8 mouse cellular contexts compared by ENCODE assay signal in genomic region chr13:23436861-23437822, GRCm38 (mm10). TPM values are rescaled to one million over a fixed set of nuclear protein-coding genes. Genes with fewer than 3 reads are reported as not detected.
DNase-seq lines count a peak whose midpoint lies in the region; ATAC-seq and TF ChIP-seq lines count a peak whose summit lies in the region.

No protein-coding gene starts in this region.

- peak overlapping the region; percentile 51 for H3K9ac ChIP-seq in forebrain, postnatal 0 days
- H3K9ac ChIP-seq in intestine, embryonic 14.5 days (ENCODE audit: low read length) = peak overlapping the region; percentile 58
- H3K9ac ChIP-seq in limb, embryonic 15.5 days = peak overlapping the region; percentile 38
- peak overlapping the region; percentile 52 for H3K9ac ChIP-seq in midbrain, embryonic 15.5 days

- WGBS in forebrain, postnatal 0 days = 1% methylated on average over 32 of the region's 32 CpGs
- under 1% methylated on average over 32 of the region's 32 CpGs for WGBS in intestine, embryonic 14.5 days
- WGBS in limb, embryonic 15.5 days = under 1% methylated on average over 32 of the region's 32 CpGs
- under 1% methylated on average over 32 of the region's 32 CpGs for WGBS in midbrain, embryonic 15.5 days

- H3K36me3 ChIP-seq in forebrain, postnatal 0 days (ENCODE audit: insufficient read depth) = no peaks in the 10 kb centered on the region
- no peaks in the 10 kb centered on the region for H3K36me3 ChIP-seq in intestine, embryonic 14.5 days (ENCODE audit: control insufficient read depth, insufficient read depth, low read length)
- H3K36me3 ChIP-seq in limb, embryonic 15.5 days = no peaks in the 10 kb centered on the region
- no peaks in the 10 kb centered on the region for H3K36me3 ChIP-seq in midbrain, embryonic 15.5 days (replicated peaks)

- H3K4me2 ChIP-seq in forebrain, postnatal 0 days (ENCODE audit: low read depth) = peak overlapping the region; percentile 66
- peak overlapping the region; percentile 68 for H3K4me2 ChIP-seq in intestine, embryonic 14.5 days (ENCODE audit: low read length)
- peak overlapping the region; percentile 54 for H3K4me2 ChIP-seq in limb, embryonic 15.5 days
- H3K4me2 ChIP-seq in midbrain, embryonic 15.5 days = peak overlapping the region; percentile 62

- no peak for ATAC-seq in forebrain, postnatal 0 days
- no peak for ATAC-seq in intestine, embryonic 14.5 days (replicated peaks; ENCODE audit: low FRiP score, low TSS enrichment, low read depth)
- ATAC-seq in limb, embryonic 15.5 days (ENCODE audit: insufficient number of reproducible peaks, low FRiP score, low TSS enrichment, low read depth) = no peak
- ATAC-seq in midbrain, embryonic 15.5 days (replicated peaks) = peak; percentile 26; the same call in 1 of the 2 replicates

- no peaks in the 10 kb centered on the region for H3K27me3 ChIP-seq in forebrain, postnatal 0 days (ENCODE audit: insufficient read depth, low read length)
- H3K27me3 ChIP-seq in intestine, embryonic 14.5 days (replicated peaks; ENCODE audit: control insufficient read depth, insufficient read depth, low read length) = no peaks in the 10 kb centered on the region
- H3K27me3 ChIP-seq in limb, embryonic 15.5 days = no peaks in the 10 kb centered on the region
- H3K27me3 ChIP-seq in midbrain, embryonic 15.5 days (replicated peaks) = no peaks in the 10 kb centered on the region

- peak overlapping the region; percentile 52 for H3K4me3 ChIP-seq in forebrain, postnatal 0 days (ENCODE audit: low read depth, low read length)
- peak overlapping the region; percentile 70 for H3K4me3 ChIP-seq in intestine, embryonic 14.5 days (ENCODE audit: low read depth, low read length)
- H3K4me3 ChIP-seq in limb, embryonic 15.5 days = peak overlapping the region; percentile 51
- H3K4me3 ChIP-seq in midbrain, embryonic 15.5 days = peak overlapping the region; percentile 52

- TF ChIP-seq POLR2A in brain, embryonic 14.5 days (IDR thresholded peaks at IDR 0.05; ENCODE audit: borderline replicate concordance, extremely low read depth, insufficient read depth, insufficient read length, poor library complexity, severe bottlenecking) = no peak

- H3K9me3 ChIP-seq in forebrain, postnatal 0 days (ENCODE audit: low read length) = no peaks in the 10 kb centered on the region
- no peaks in the 10 kb centered on the region for H3K9me3 ChIP-seq in intestine, embryonic 14.5 days (ENCODE audit: control insufficient read depth, low read length)
- no peaks in the 10 kb centered on the region for H3K9me3 ChIP-seq in limb, embryonic 15.5 days
- no peaks in the 10 kb centered on the region for H3K9me3 ChIP-seq in midbrain, embryonic 15.5 days

- no peaks in the 10 kb centered on the region; the same call in 1 of the 2 replicates for H3K4me1 ChIP-seq in forebrain, postnatal 0 days (ENCODE audit: insufficient read depth)
- H3K4me1 ChIP-seq in intestine, embryonic 14.5 days (replicated peaks; ENCODE audit: control insufficient read depth, insufficient read depth, low read length) = peaks cover 15% of the 10 kb centered on the region; the same call in 1 of the 2 replicates
- peaks cover 3% of the 10 kb centered on the region; the same call in 1 of the 2 replicates for H3K4me1 ChIP-seq in limb, embryonic 15.5 days
- H3K4me1 ChIP-seq in midbrain, embryonic 15.5 days = peaks cover 24% of the 10 kb centered on the region

- no peak for TF ChIP-seq CTCF in brain, embryonic 14.5 days (IDR thresholded peaks at IDR 0.05; ENCODE audit: borderline replicate concordance, extremely low read depth, insufficient read depth, insufficient read length)
- TF ChIP-seq CTCF in forebrain, postnatal 0 days (IDR thresholded peaks at IDR 0.05; ENCODE audit: low read depth) = no peak

- H3K27ac ChIP-seq in forebrain, postnatal 0 days (ENCODE audit: low read depth, low read length) = peak overlapping the region; percentile 67; the same call in 1 of the 2 replicates
- H3K27ac ChIP-seq in intestine, embryonic 14.5 days (ENCODE audit: low read depth) = peak overlapping the region; percentile 76
- peak overlapping the region; percentile 86 for H3K27ac ChIP-seq in limb, embryonic 15.5 days
- peak overlapping the region; percentile 62; the same call in 1 of the 2 replicates for H3K27ac ChIP-seq in midbrain, embryonic 15.5 days

- peak; percentile 42 for DNase-seq in ovary, postnatal 36 days (ENCODE audit: low spot score)
- no peak for DNase-seq in ovary, postnatal 10 days (ENCODE audit: low spot score)
- peak; percentile 50 for DNase-seq in brain, embryonic 14.5 days (ENCODE audit: low read depth)
- DNase-seq in forebrain, postnatal 0 days = peak; percentile 70
- DNase-seq in intestine, embryonic 14.5 days (ENCODE audit: low spot score) = peak; percentile 86
- DNase-seq in testis, postnatal 10 days (ENCODE audit: low spot score) = peak; percentile 73

RNA-seq across cellular contexts. Expression of gene Abt1, which starts 13.5 kb away (rescaled TPM):
- 7.2 and 8.3 TPM in 2 replicates for polyA plus RNA-seq in brain, embryonic 14.5 days (2012; rRNA removed)
- 6.5 and 8.2 TPM in 2 replicates for total RNA-seq in forebrain, postnatal 0 days (2014; rRNA removed)
- 7.7 and 8.2 TPM in 2 replicates for polyA plus RNA-seq in forebrain, postnatal 0 days (2015; fragmentation: Nextera tagmentation; extraction: Ambion mirVana)
- polyA plus RNA-seq in intestine, embryonic 14.5 days (2014; fragmentation: Nextera tagmentation; extraction: Ambion mirVana) = 11.9 and 13.8 TPM in 2 replicates
- polyA plus RNA-seq in limb, embryonic 15.5 days (2015; fragmentation: Nextera tagmentation; extraction: Ambion mirVana) = 11.9 and 13.9 TPM in 2 replicates
- polyA plus RNA-seq in midbrain, embryonic 15.5 days (2015; fragmentation: Nextera tagmentation; extraction: Ambion mirVana) = 9.8 and 9.9 TPM in 2 replicates

RNA-seq across cellular contexts. Expression of gene Btn1a1, which starts 28.6 kb away (rescaled TPM):
- 0.05 and 0.12 TPM in 2 replicates for polyA plus RNA-seq in brain, embryonic 14.5 days (2012; rRNA removed)
- 0.08 and 0.33 TPM in 2 replicates for total RNA-seq in forebrain, postnatal 0 days (2014; rRNA removed)
- polyA plus RNA-seq in forebrain, postnatal 0 days (2015; fragmentation: Nextera tagmentation; extraction: Ambion mirVana) = 0.12 TPM in 1 of 2 replicates, not detected in the other
- polyA plus RNA-seq in intestine, embryonic 14.5 days (2014; fragmentation: Nextera tagmentation; extraction: Ambion mirVana) = 0.05 and 0.11 TPM in 2 replicates
- polyA plus RNA-seq in limb, embryonic 15.5 days (2015; fragmentation: Nextera tagmentation; extraction: Ambion mirVana) = 0.18 and 0.22 TPM in 2 replicates
- polyA plus RNA-seq in midbrain, embryonic 15.5 days (2015; fragmentation: Nextera tagmentation; extraction: Ambion mirVana) = 0.09 and 0.25 TPM in 2 replicates

RNA-seq across cellular contexts. Expression of gene Btn2a2, which starts 51.5 kb away (rescaled TPM):
- polyA plus RNA-seq in brain, embryonic 14.5 days (2012; rRNA removed) = 0.03 and 0.11 TPM in 2 replicates
- not detected in 2 replicates for total RNA-seq in forebrain, postnatal 0 days (2014; rRNA removed)
- 0.10 TPM in 1 of 2 replicates, not detected in the other for polyA plus RNA-seq in forebrain, postnatal 0 days (2015; fragmentation: Nextera tagmentation; extraction: Ambion mirVana)
- polyA plus RNA-seq in intestine, embryonic 14.5 days (2014; fragmentation: Nextera tagmentation; extraction: Ambion mirVana) = 0.14 and 0.52 TPM in 2 replicates
- polyA plus RNA-seq in limb, embryonic 15.5 days (2015; fragmentation: Nextera tagmentation; extraction: Ambion mirVana) = 0.61 and 0.67 TPM in 2 replicates
- not detected in 2 replicates for polyA plus RNA-seq in midbrain, embryonic 15.5 days (2015; fragmentation: Nextera tagmentation; extraction: Ambion mirVana)
